Mouse (Mus musculus) adrenal gland, postnatal 25 days (tissue): ENCODE data around the gene Rbm12. TPM values are rescaled to one million over a fixed set of nuclear protein-coding genes. Genes with fewer than 3 reads are reported as not detected.

Experiments used
- DNase-seq: peaks from one replicate; pipeline ENCODE4 v3.0.0; 2021; ENCODE audit warnings: mixed read lengths
- total RNA-seq: library from RNA; stranded (reverse); gene quantifications from 2 replicates; pipeline ENCODE4 v1.2.3, GENCODE M21; 2021

Gene Rbm12
- total RNA-seq, 1 experiment from 2014 or later = 26.1 TPM

DNA sequence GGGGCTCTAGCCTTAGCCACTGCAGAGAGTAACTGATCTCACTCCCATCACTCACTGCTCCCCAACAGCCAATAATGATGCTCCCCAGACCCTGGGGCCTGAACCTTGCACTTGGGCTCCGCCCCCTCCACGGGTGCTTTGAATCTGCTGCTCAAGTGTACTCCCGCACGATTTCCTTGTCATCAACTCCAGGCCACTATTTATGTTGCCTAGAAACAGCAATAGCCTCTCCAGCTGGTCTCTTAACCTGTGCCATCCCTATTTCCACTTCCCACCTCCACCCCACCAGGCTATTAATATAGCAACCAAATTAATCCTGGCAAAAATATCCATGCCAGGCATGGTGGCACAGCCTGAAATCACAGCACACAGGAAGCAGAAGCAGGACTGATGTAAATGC lies 32.1 kb downstream of the Rbm12 start:
- no peak for DNase-seq

DNA sequence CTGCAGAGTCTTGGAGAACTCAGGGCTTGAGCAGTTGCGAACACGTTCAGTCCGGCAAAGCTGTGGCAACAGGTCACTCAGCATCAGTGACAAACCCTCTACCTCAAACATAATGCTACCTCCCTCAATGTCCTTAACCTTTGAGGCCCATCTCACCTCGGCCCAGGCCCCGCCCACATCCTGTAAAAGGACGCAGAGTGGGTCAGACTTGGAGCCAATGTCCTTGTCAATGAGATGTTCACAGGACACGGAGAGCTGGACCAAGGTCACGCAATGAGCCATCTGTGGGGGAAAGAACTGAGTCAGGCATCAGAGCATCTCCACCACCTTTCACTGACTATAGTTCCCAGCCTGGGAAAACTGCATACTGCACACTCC lies 32.6 kb downstream of the Rbm12 start:
- DNase-seq = peak; percentile 51

GRCm38 (mm10) chr2:156078421-156079182 lies 33.2 kb downstream of the Rbm12 start:
- no peak for DNase-seq

DNA sequence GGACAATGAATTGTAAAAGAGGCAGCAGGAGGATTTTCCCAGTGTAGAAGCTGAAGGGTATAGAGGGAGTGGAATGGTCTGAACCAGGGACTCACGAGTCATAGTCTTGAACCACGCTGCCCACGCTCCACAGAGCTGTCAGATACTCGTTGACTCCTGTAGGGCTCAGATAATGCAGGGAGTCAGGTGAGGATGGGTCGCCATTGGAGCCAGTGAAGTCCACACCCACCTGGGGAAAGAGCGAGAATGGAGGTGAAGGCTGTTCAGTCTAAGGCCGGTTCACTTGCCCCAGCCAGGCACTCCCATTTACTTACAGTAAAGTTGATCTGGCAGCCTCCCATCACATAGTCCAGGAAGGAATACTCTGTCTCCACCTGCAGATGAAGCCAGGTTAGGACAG lies 34.3 kb downstream of the Rbm12 start:
- no peak for DNase-seq

DNA sequence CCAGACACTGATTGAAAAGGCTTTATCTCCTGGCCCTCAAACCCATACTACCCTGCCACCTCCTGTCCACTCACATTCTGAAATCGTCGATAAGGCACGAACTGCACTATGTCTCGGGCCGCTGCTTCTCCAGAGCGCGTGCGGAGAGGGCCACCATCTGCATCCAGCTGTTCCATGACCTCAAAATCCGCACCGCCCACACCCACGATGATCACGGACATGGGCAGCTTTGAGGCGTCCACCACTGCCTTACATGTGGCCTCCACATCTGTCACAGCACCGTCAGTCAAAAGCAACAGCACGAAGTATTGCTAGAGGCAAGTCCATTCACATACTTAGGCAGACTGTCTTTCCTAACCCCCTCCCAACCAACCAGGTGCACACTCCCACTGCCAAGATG lies 38.1 kb downstream of the Rbm12 start:
- DNase-seq = no peak

DNA sequence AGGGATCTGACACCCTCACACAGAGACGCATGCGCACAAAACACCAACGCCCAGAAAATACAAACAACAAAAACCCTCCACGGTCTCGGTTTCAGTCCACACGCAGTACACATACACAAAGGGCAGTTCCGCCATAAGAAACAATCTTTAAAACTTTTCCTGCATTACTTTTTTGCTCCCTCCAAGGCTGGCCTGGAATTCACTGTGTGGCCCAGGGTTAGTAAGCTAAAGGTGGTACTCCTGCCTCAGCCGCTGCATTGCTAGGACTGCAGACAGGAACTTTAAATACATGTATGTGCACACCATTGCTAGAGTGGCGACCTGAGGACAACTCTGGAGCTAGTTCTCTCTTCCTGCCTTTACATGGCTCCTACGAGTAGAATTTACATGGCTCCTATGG lies 40.5 kb downstream of the Rbm12 start:
- DNase-seq = no peak

- DNase-seq = no peak
These were observed 43.9 kb downstream of the Rbm12 start for GRCm38 (mm10) chr2:156067916-156068315.

- DNase-seq = no peak
These were observed 45.7 kb downstream of the Rbm12 start for GRCm38 (mm10) chr2:156066126-156066525.

DNA sequence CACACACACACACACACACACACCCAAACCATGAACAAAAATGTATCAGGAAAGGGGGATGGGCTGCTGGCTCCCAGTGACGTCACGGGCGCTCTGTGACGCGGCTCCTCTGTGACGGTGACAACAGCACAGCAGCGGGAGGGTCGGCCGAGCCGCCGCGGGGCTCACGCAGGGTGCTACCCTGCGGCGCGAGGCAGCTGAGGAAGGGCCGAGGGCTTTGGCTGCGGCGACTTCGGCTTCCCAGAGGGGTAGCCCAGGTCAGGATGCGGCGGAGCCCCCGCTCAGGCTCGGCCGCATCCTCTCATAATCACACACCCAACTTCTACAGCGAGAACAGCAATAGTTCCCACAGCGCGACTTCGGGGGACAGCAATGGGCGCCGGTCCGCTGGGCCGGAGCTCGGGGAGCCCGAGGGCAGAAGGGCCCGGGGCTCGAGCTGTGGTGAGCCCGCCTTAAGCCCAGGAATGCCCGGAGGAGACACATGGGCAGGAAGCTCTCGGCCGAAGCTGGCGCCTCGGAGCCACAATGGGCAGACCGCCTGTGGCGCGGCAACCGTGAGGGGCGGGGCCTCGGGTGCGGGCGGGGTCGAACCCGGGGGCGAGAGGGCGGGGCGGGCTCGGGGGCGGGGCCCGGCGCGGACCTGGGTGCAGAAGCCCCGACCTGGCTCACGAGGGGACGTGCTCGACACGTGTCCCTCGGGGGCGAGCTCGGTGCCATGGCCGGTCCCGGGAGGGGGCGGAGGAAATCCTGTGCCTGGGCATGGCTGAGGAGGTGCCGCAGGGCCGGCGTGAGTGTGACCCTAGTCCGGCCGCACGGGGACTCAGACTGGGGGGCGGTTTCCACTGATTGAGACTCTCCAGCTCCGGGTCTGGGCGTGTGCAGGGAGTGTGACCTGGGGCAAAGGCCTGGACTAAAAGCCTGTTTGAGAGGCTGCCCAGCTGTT lies 46.4 kb downstream of the Rbm12 start, which contains the start of gene Spag4:
Gene Spag4, plus strand, starts transcription at position 77 of the 943 bp plus-strand sequence.
- peak; percentile 90 for DNase-seq

DNA sequence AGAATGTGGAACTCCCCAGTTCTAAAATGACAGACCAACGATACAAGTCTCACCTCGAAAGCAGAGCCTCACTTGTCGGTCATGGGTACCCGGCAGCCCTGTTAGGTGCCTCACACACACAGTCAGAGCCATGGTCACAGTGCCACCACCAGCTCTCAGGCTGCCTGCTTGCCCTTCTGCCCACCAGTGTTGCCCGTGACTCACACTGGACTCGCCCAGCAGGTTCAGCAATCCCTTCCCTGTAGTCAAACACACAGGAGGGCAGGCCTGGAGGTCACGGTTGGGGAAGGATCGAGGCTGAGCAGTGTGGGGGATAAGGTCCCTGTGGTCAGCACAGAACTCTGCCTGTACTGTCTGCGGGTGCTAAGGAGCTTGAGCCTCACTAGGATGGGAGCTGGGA lies 59.0 kb downstream of the Rbm12 start, which contains the start of gene Fer1l4:
Gene Fer1l4, minus strand, starts transcription at position 132 of the 400 bp plus-strand sequence.
- DNase-seq = no peak

GRCm38 (mm10) chr2:156047929-156048328 lies 63.8 kb downstream of the Rbm12 start:
- no peak for DNase-seq

- DNase-seq = no peak
These were observed 68.9 kb downstream of the Rbm12 start for GRCm38 (mm10) chr2:156042903-156043302.

Other genes with a start within 250 kb of the Rbm12 start
- 74.4 and 114 TPM in 2 replicates for gene Uqcc1, start 181.7 kb downstream of the Rbm12 start, total RNA-seq
- gene Gm15557, start 171.2 kb downstream of the Rbm12 start, total RNA-seq = not detected in 2 replicates
- gene Gdf5, start 166.6 kb downstream of the Rbm12 start, total RNA-seq = 1.3 TPM in 1 of 2 replicates, not detected in the other
- 12.2 and 19.0 TPM in 2 replicates for gene Cep250, start 155.5 kb downstream of the Rbm12 start, total RNA-seq
- 4.0 and 4.3 TPM in 2 replicates for gene 6430550D23Rik, start 104.0 kb downstream of the Rbm12 start, total RNA-seq
- gene Ergic3, start 103.9 kb downstream of the Rbm12 start, total RNA-seq = 242 and 246 TPM in 2 replicates
- gene Fer1l4, start 59.0 kb downstream of the Rbm12 start, total RNA-seq = not detected in 2 replicates
- 2.4 and 2.9 TPM in 2 replicates for gene Spag4, start 46.8 kb downstream of the Rbm12 start, total RNA-seq
- 32.5 and 59.7 TPM in 2 replicates for gene Cpne1, start within 50 bp of the Rbm12 start, total RNA-seq
- 17.5 and 21.0 TPM in 2 replicates for gene Gm28036, start 15.1 kb upstream of the Rbm12 start, total RNA-seq
- 259 and 329 TPM in 2 replicates for gene Romo1, start 32.1 kb upstream of the Rbm12 start, total RNA-seq
- 93.5 and 99.3 TPM in 2 replicates for gene Nfs1, start 32.2 kb upstream of the Rbm12 start, total RNA-seq
- 413 and 478 TPM in 2 replicates for gene Rbm39, start 68.3 kb upstream of the Rbm12 start, total RNA-seq
- 33.1 and 41.2 TPM in 2 replicates for gene Phf20, start 84.5 kb upstream of the Rbm12 start, total RNA-seq
- gene Cnbd2, start 200.3 kb upstream of the Rbm12 start, total RNA-seq = 2.5 and 3.6 TPM in 2 replicates
- 102 and 123 TPM in 2 replicates for gene Scand1, start 200.7 kb upstream of the Rbm12 start, total RNA-seq